Mouse (Mus musculus): ENCODE measurements around the gene Enpp7.

DNA sequence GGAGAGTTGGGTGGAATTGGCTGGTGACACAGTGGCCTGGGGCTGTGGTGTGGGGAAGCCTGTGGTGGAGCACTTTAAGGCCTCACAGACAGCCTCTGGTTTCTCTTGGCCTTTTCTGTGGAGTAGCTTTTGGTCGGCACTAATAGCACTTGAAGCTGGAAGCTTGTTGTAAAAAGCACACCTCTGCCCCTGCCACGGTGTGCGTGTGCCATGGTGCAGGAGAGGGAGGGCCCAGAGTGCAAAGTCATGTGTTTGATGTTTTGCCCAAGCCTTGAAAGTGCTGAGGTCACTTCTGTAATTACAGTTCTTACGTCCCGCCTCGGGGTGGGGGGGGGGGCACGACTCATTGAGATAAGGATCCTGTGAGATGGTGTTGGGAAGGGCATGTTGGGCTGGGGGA lies 36.3 kb downstream of the Enpp7 start:
- TF ChIP-seq CTCF (IDR thresholded peaks at IDR 0.05; ENCODE audit: borderline replicate concordance, extremely low read depth, insufficient read depth, insufficient read length) (no peak), POLR2A (IDR thresholded peaks at IDR 0.05; ENCODE audit: borderline replicate concordance, extremely low read depth, insufficient read depth, insufficient read length, poor library complexity, severe bottlenecking) (no peak)
